Mouse (Mus musculus): ENCODE results near the gene Oca2. TPM values are rescaled to one million over a fixed set of nuclear protein-coding genes. Genes with fewer than 3 reads are reported as not detected.

Gene Oca2
- total and polyA plus RNA-seq, 2 experiments, result not detected

GRCm38 (mm10) chr7:56277506-56277905 lies 37.9 kb downstream of the Oca2 start:
- no peak overlapping the region for H3K4me3 ChIP-seq (ENCODE audit: insufficient read depth, low read depth, low read length)
- no peaks in the 10 kb centered on the region for H3K79me2 ChIP-seq (ENCODE audit: control insufficient read depth, insufficient read depth, low read length)
- no peak for TF ChIP-seq POLR2A (IDR thresholded peaks at IDR 0.05; ENCODE audit: extremely low read depth, insufficient read depth, low read length)
- no peak for TF ChIP-seq CTCF (IDR thresholded peaks at IDR 0.05; ENCODE audit: low read depth, low read length)
- H3K27ac ChIP-seq (replicated peaks; ENCODE audit: insufficient read depth, low read depth, low read length), result no peak overlapping the region
- no peak for DNase-seq (ENCODE audit: extremely low read depth, low read depth, low spot score)
- H3K9ac ChIP-seq (ENCODE audit: low read depth, low read length), result no peak overlapping the region
- no peaks in the 10 kb centered on the region for H3K27me3 ChIP-seq (ENCODE audit: control insufficient read depth, insufficient read depth, low read length)
- H3K4me1 ChIP-seq (ENCODE audit: control insufficient read depth, insufficient read depth, low read length), result no peaks in the 10 kb centered on the region
- no peaks in the 10 kb centered on the region for H3K36me3 ChIP-seq (ENCODE audit: control insufficient read depth, insufficient read depth, low read length)
- WGBS, result 79% methylated on average over 2 of the region's 2 CpGs

GRCm38 (mm10) chr7:56291468-56292115 lies 52.0 kb downstream of the Oca2 start:
- TF ChIP-seq POLR2A (IDR thresholded peaks at IDR 0.05; ENCODE audit: extremely low read depth, insufficient read depth, low read length) (no peak), CTCF (IDR thresholded peaks at IDR 0.05; ENCODE audit: low read depth, low read length) (peak; percentile 56)

GRCm38 (mm10) chr7:56304408-56304807 lies 64.8 kb downstream of the Oca2 start:
- Histone ChIP-seq H3K4me1 (ENCODE audit: control insufficient read depth, insufficient read depth, low read length) (no peaks in the 10 kb centered on the region), H3K4me3 (ENCODE audit: insufficient read depth, low read depth, low read length) (no peak overlapping the region), H3K27ac (replicated peaks; ENCODE audit: insufficient read depth, low read depth, low read length) (no peak overlapping the region), H3K9ac (ENCODE audit: low read depth, low read length) (no peak overlapping the region), H3K36me3 (ENCODE audit: control insufficient read depth, insufficient read depth, low read length) (no peaks in the 10 kb centered on the region), H3K79me2 (ENCODE audit: control insufficient read depth, insufficient read depth, low read length) (no peaks in the 10 kb centered on the region), H3K27me3 (ENCODE audit: control insufficient read depth, insufficient read depth, low read length) (no peaks in the 10 kb centered on the region)
- 24% methylated on average over 1 of the region's 1 CpGs for WGBS
- TF ChIP-seq CTCF (IDR thresholded peaks at IDR 0.05; ENCODE audit: low read depth, low read length), result no peak
- no peak for DNase-seq (ENCODE audit: extremely low read depth, low read depth, low spot score)

More at GRCm38 (mm10) chr7:56291468-56292115, 52.0 kb downstream of the Oca2 start:
- no peak overlapping the region for H3K9ac ChIP-seq (ENCODE audit: low read depth, low read length)
- no peak overlapping the region for H3K4me3 ChIP-seq (ENCODE audit: insufficient read depth, low read depth, low read length)
- no peaks in the 10 kb centered on the region for H3K4me1 ChIP-seq (ENCODE audit: control insufficient read depth, insufficient read depth, low read length)
- H3K27ac ChIP-seq (replicated peaks; ENCODE audit: insufficient read depth, low read depth, low read length), result no peak overlapping the region
- DNase-seq (ENCODE audit: extremely low read depth, low read depth, low spot score), result peak; percentile 28
- H3K79me2 ChIP-seq (ENCODE audit: control insufficient read depth, insufficient read depth, low read length), result no peaks in the 10 kb centered on the region
- no peaks in the 10 kb centered on the region for H3K36me3 ChIP-seq (ENCODE audit: control insufficient read depth, insufficient read depth, low read length)
- 39% methylated on average over 6 of the region's 6 CpGs for WGBS
- no peaks in the 10 kb centered on the region for H3K27me3 ChIP-seq (ENCODE audit: control insufficient read depth, insufficient read depth, low read length)

GRCm38 (mm10) chr7:56314358-56314757 lies 74.8 kb downstream of the Oca2 start:
- TF ChIP-seq CTCF (IDR thresholded peaks at IDR 0.05; ENCODE audit: low read depth, low read length) (no peak), POLR2A (IDR thresholded peaks at IDR 0.05; ENCODE audit: extremely low read depth, insufficient read depth, low read length) (no peak)
- H3K4me3 ChIP-seq (ENCODE audit: insufficient read depth, low read depth, low read length), result no peak overlapping the region
- no peak overlapping the region for H3K27ac ChIP-seq (replicated peaks; ENCODE audit: insufficient read depth, low read depth, low read length)
- no peaks in the 10 kb centered on the region for H3K27me3 ChIP-seq (ENCODE audit: control insufficient read depth, insufficient read depth, low read length)
- no peaks in the 10 kb centered on the region for H3K36me3 ChIP-seq (ENCODE audit: control insufficient read depth, insufficient read depth, low read length)
- H3K79me2 ChIP-seq (ENCODE audit: control insufficient read depth, insufficient read depth, low read length), result no peaks in the 10 kb centered on the region
- no peak for DNase-seq (ENCODE audit: extremely low read depth, low read depth, low spot score)
- H3K9ac ChIP-seq (ENCODE audit: low read depth, low read length), result no peak overlapping the region
- 85% methylated on average over 5 of the region's 5 CpGs for WGBS
- H3K4me1 ChIP-seq (ENCODE audit: control insufficient read depth, insufficient read depth, low read length), result no peaks in the 10 kb centered on the region

GRCm38 (mm10) chr7:56315630-56316529 lies 76.3 kb downstream of the Oca2 start:
- TF ChIP-seq POLR2A (IDR thresholded peaks at IDR 0.05; ENCODE audit: extremely low read depth, insufficient read depth, low read length), result no peak
- TF ChIP-seq CTCF (IDR thresholded peaks at IDR 0.05; ENCODE audit: low read depth, low read length), result no peak
- H3K4me3 ChIP-seq (ENCODE audit: insufficient read depth, low read depth, low read length), result no peak overlapping the region
- H3K27me3 ChIP-seq (ENCODE audit: control insufficient read depth, insufficient read depth, low read length), result no peaks in the 10 kb centered on the region
- H3K27ac ChIP-seq (replicated peaks; ENCODE audit: insufficient read depth, low read depth, low read length), result no peak overlapping the region
- no peaks in the 10 kb centered on the region for H3K4me1 ChIP-seq (ENCODE audit: control insufficient read depth, insufficient read depth, low read length)
- no peaks in the 10 kb centered on the region for H3K36me3 ChIP-seq (ENCODE audit: control insufficient read depth, insufficient read depth, low read length)
- DNase-seq (ENCODE audit: extremely low read depth, low read depth, low spot score), result no peak
- 68% methylated on average over 7 of the region's 7 CpGs for WGBS
- H3K9ac ChIP-seq (ENCODE audit: low read depth, low read length), result no peak overlapping the region
- no peaks in the 10 kb centered on the region for H3K79me2 ChIP-seq (ENCODE audit: control insufficient read depth, insufficient read depth, low read length)

- TF ChIP-seq POLR2A (IDR thresholded peaks at IDR 0.05; ENCODE audit: extremely low read depth, insufficient read depth, low read length) (no peak), CTCF (IDR thresholded peaks at IDR 0.05; ENCODE audit: low read depth, low read length) (no peak)
- H3K36me3 ChIP-seq (ENCODE audit: control insufficient read depth, insufficient read depth, low read length), result no peaks in the 10 kb centered on the region
- no peak overlapping the region for H3K4me3 ChIP-seq (ENCODE audit: insufficient read depth, low read depth, low read length)
- H3K4me1 ChIP-seq (ENCODE audit: control insufficient read depth, insufficient read depth, low read length), result no peaks in the 10 kb centered on the region
- no peak for DNase-seq (ENCODE audit: extremely low read depth, low read depth, low spot score)
- WGBS, result 42% methylated on average over 4 of the region's 4 CpGs
- no peak overlapping the region for H3K9ac ChIP-seq (ENCODE audit: low read depth, low read length)
- H3K27me3 ChIP-seq (ENCODE audit: control insufficient read depth, insufficient read depth, low read length), result no peaks in the 10 kb centered on the region
- H3K79me2 ChIP-seq (ENCODE audit: control insufficient read depth, insufficient read depth, low read length), result no peaks in the 10 kb centered on the region
- no peak overlapping the region for H3K27ac ChIP-seq (replicated peaks; ENCODE audit: insufficient read depth, low read depth, low read length)
These were observed 88.2 kb downstream of the Oca2 start for GRCm38 (mm10) chr7:56327738-56328137.
